Mouse (Mus musculus) heart, embryonic 16.5 days (tissue): ENCODE data around the gene Tnip3. TPM values are rescaled to one million over a fixed set of nuclear protein-coding genes. Genes with fewer than 3 reads are reported as not detected.
A peak's percentile ranks its signal among the peaks of the same experiment; 100 is the strongest.

Experiments
- ATAC-seq: fragments of 200-750 bp; cut with Nextera tagmentation; replicated peaks from 2 replicates; pipeline ENCODE4 v1.8.0; 2017; ENCODE audit warnings: moderate number of reproducible peaks; ENCODE audit not compliant: insufficient read depth, low FRiP score; ENCODE audit errors: extremely low read depth
- H3K27ac ChIP-seq: fragments of 300-500 bp; sonication (generic); 2 replicates; pipeline ENCODE4 v1.5.1; 2014; ENCODE audit warnings: mild to moderate bottlenecking, low read length, control low read depth, moderate library complexity
- H3K27me3 ChIP-seq: fragments of 300-500 bp; sonication (generic); 2 replicates; pipeline ENCODE4 v1.6.1; 2014; ENCODE audit warnings: low read length, mixed read lengths; ENCODE audit not compliant: control insufficient read depth, insufficient read depth
- H3K36me3 ChIP-seq: fragments of 300-500 bp; sonication (generic); 2 replicates; pipeline ENCODE4 v1.6.1; 2014; ENCODE audit not compliant: control insufficient read depth, insufficient read depth
- H3K4me1 ChIP-seq: fragments of 300-500 bp; sonication (generic); 2 replicates; pipeline ENCODE4 v1.6.1; 2014; ENCODE audit warnings: low read length, mixed read lengths; ENCODE audit not compliant: control insufficient read depth, insufficient read depth
- H3K4me2 ChIP-seq: fragments of 300-500 bp; sonication (generic); 2 replicates; pipeline ENCODE4 v1.6.1; 2014; ENCODE audit warnings: low read depth, mild to moderate bottlenecking, control low read depth, low read length
- H3K4me3 ChIP-seq: fragments of 300-500 bp; sonication (generic); 2 replicates; pipeline ENCODE4 v1.5.1; 2014; ENCODE audit warnings: mild to moderate bottlenecking, control low read depth, low read length
- H3K9ac ChIP-seq: fragments of 300-500 bp; sonication (generic); 2 replicates; pipeline ENCODE4 v1.6.1; 2014; ENCODE audit warnings: low read length, control low read depth
- H3K9me3 ChIP-seq: fragments of 300-500 bp; sonication (generic); replicated peaks from 2 replicates; pipeline ENCODE4 v1.6.1; 2016; ENCODE audit warnings: low read length; ENCODE audit not compliant: control insufficient read depth
- WGBS: fragments of 180-500 bp; shearing (Covaris S2); extraction: QIAGEN DNeasy Blood & Tissue Kit; methylation state at CpG from one replicate; pipeline ENCODE4 v1.1.7; 2014; 5-methylcytosine and 5-hydroxymethylcytosine counted together
- polyA plus RNA-seq: library from polyadenylated mRNA; unstranded; fragments of >200 nt; fragmentation: Nextera tagmentation; extraction: Ambion mirVana; gene quantifications from 2 replicates; pipeline ENCODE4 v1.2.1, GENCODE M21; 2015

The Tnip3 gene
- polyA plus RNA-seq, 1 experiment from 2014 or later, result 2.6 TPM

GRCm38 (mm10) chr6:65569741-65570140, 44.6 kb downstream of the Tnip3 start:
- no peak overlapping the region for H3K27ac ChIP-seq
- H3K9me3 ChIP-seq, result no peaks in the 10 kb centered on the region
- H3K4me3 ChIP-seq, result no peak overlapping the region
- no peak overlapping the region for H3K4me2 ChIP-seq
- no peak for ATAC-seq
- peaks cover 8% of the 10 kb centered on the region; the same call in 1 of the 2 replicates for H3K4me1 ChIP-seq
- H3K36me3 ChIP-seq, result no peaks in the 10 kb centered on the region
- no peak overlapping the region for H3K9ac ChIP-seq
- WGBS, result 29% methylated on average over 8 of the region's 8 CpGs
- H3K27me3 ChIP-seq, result no peaks in the 10 kb centered on the region

GRCm38 (mm10) chr6:65578151-65578973, 53.2 kb downstream of the Tnip3 start:
- H3K36me3 ChIP-seq, result no peaks in the 10 kb centered on the region
- peak overlapping the region; percentile 10; the same call in 1 of the 2 replicates for H3K4me2 ChIP-seq
- H3K9ac ChIP-seq, result peak overlapping the region; percentile 43; the same call in 1 of the 2 replicates
- ATAC-seq, result no peak
- H3K4me3 ChIP-seq, result no peak overlapping the region
- H3K9me3 ChIP-seq, result no peaks in the 10 kb centered on the region
- peaks cover 12% of the 10 kb centered on the region for H3K4me1 ChIP-seq
- H3K27ac ChIP-seq, result peak overlapping the region; percentile 88
- no peaks in the 10 kb centered on the region for H3K27me3 ChIP-seq
- WGBS, result 34% methylated on average over 8 of the region's 8 CpGs

DNA sequence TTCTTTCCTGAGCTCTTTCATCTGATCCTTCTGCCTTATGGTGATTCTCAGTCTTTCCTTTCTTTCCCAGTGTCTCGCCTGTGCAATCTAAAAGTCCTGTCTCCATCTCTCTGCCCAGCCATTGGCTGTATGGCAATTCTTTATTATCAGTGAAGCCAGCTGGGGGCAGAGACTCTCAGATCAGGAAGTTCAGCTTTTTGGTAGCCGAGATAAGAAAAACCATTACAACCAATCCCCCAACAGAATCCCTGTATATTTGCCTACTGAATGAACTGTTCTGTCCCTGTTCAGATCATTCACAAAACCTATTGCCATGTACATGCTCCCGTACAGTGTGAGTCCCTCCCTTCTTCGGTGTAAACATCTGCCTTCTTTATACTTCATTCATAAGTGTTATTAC, 57.9 kb downstream of the Tnip3 start:
- Histone ChIP-seq H3K36me3 (no peaks in the 10 kb centered on the region), H3K4me1 (peaks cover 25% of the 10 kb centered on the region), H3K27me3 (no peaks in the 10 kb centered on the region), H3K27ac (no peak overlapping the region), H3K4me2 (no peak overlapping the region), H3K9me3 (no peaks in the 10 kb centered on the region), H3K4me3 (no peak overlapping the region), H3K9ac (no peak overlapping the region)
- ATAC-seq, result no peak
- 73% methylated on average over 4 of the region's 4 CpGs for WGBS

DNA sequence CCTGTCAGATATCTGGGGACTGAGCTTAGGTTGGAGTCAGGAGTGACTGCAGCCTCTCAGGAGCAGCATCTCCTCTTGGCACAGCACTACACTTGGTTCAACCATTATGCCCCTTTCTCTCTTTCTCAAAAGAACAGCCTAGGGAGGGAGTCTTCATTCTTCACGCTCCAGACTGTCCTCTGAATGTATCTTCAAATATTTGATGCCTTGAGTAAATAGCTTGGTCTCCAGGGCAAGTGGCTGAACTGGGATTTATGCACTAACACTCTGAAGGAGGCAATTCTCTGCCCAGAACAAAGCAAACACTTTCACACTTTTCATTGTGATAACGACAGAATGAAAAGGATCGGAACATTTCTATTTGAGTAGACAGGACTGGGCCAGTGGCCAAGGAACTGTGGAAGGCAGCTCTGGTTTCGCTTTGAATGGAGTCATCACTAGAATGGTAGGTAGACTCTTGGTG, 59.8 kb downstream of the Tnip3 start:
- Histone ChIP-seq H3K4me1 (peaks cover 16% of the 10 kb centered on the region), H3K36me3 (no peaks in the 10 kb centered on the region), H3K4me2 (peak overlapping the region; percentile 44), H3K9ac (no peak overlapping the region), H3K9me3 (no peaks in the 10 kb centered on the region), H3K4me3 (no peak overlapping the region), H3K27me3 (no peaks in the 10 kb centered on the region), H3K27ac (peak overlapping the region; percentile 94)
- WGBS, result 9% methylated on average over 4 of the region's 4 CpGs
- peak; percentile 89 for ATAC-seq

- no peak overlapping the region for H3K4me3 ChIP-seq
- no peak for ATAC-seq
- peak overlapping the region; percentile 44 for H3K4me2 ChIP-seq
- H3K9ac ChIP-seq, result no peak overlapping the region
- no peaks in the 10 kb centered on the region for H3K36me3 ChIP-seq
- H3K4me1 ChIP-seq, result peaks cover 16% of the 10 kb centered on the region
- peak overlapping the region; percentile 94 for H3K27ac ChIP-seq
- 40% methylated on average over 3 of the region's 3 CpGs for WGBS
- no peaks in the 10 kb centered on the region for H3K27me3 ChIP-seq
- no peaks in the 10 kb centered on the region for H3K9me3 ChIP-seq
Measured at GRCm38 (mm10) chr6:65585333-65586053, 60.4 kb downstream of the Tnip3 start.

DNA sequence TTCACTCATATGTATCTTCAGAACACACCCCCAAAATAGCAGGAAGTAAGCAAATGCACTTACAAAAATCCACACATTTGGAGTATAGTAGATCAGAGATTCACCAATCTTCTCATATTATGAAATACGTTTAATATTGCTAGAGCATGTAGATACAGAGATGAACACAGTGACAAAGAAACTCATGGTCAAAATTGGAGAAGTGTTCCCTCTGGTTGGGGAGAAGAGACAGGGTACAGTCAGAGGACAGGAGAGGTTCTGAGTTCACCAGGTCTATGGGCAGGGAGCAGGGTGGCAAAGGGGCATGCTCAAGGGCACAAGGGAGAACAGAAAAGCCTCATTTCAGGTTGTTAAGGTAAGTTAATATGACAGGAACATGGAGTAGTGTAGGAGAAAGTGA, 63.7 kb downstream of the Tnip3 start:
- no peak overlapping the region for H3K4me3 ChIP-seq
- WGBS, result 83% methylated on average over 1 of the region's 1 CpGs

DNA sequence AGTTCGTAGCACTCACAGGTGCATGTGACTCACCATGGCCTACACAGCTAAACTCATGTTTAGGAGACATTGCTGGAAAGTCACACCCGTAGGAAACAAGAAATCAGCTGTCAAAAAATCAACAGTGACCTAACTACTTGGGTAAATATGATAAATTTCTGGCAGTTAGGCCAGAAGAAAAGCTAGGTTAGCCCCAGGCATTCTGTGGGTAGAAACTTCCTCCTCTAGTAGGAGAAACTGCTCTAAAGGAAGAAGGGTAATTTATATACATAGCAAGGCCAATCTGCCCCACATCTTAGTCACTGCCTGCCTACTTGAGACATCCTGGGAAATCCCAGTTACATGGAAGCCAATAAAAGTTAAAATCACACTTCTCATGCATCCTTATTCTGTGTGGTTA, 64.9 kb downstream of the Tnip3 start:
- 72% methylated on average over 2 of the region's 2 CpGs for WGBS
- peaks cover 5% of the 10 kb centered on the region for H3K4me1 ChIP-seq
- no peaks in the 10 kb centered on the region for H3K27me3 ChIP-seq
- no peak overlapping the region for H3K9ac ChIP-seq
- H3K4me2 ChIP-seq, result no peak overlapping the region
- no peak overlapping the region for H3K27ac ChIP-seq
- H3K36me3 ChIP-seq, result no peaks in the 10 kb centered on the region
- H3K9me3 ChIP-seq, result no peaks in the 10 kb centered on the region
- H3K4me3 ChIP-seq, result no peak overlapping the region
- no peak for ATAC-seq

More for the DNA sequence above, 63.7 kb downstream of the Tnip3 start:
- Histone ChIP-seq H3K27me3 (no peaks in the 10 kb centered on the region), H3K9ac (no peak overlapping the region), H3K4me1 (peaks cover 16% of the 10 kb centered on the region), H3K27ac (no peak overlapping the region), H3K9me3 (no peaks in the 10 kb centered on the region), H3K36me3 (no peaks in the 10 kb centered on the region), H3K4me2 (no peak overlapping the region)
- ATAC-seq, result no peak

GRCm38 (mm10) chr6:65594171-65594570, 69.1 kb downstream of the Tnip3 start:
- ATAC-seq, result no peak
- no peaks in the 10 kb centered on the region for H3K4me1 ChIP-seq
- H3K4me3 ChIP-seq, result no peak overlapping the region
- H3K9me3 ChIP-seq, result no peaks in the 10 kb centered on the region
- H3K27me3 ChIP-seq, result no peaks in the 10 kb centered on the region
- WGBS, result 65% methylated on average over 3 of the region's 3 CpGs
- H3K27ac ChIP-seq, result no peak overlapping the region
- no peak overlapping the region for H3K9ac ChIP-seq
- H3K4me2 ChIP-seq, result no peak overlapping the region
- H3K36me3 ChIP-seq, result no peaks in the 10 kb centered on the region

- Histone ChIP-seq H3K27ac (no peak overlapping the region), H3K9ac (no peak overlapping the region), H3K4me2 (no peak overlapping the region), H3K27me3 (no peaks in the 10 kb centered on the region), H3K9me3 (no peaks in the 10 kb centered on the region), H3K4me3 (no peak overlapping the region), H3K36me3 (no peaks in the 10 kb centered on the region), H3K4me1 (no peaks in the 10 kb centered on the region)
- no peak for ATAC-seq
- 63% methylated on average over 1 of the region's 1 CpGs for WGBS
Measured at GRCm38 (mm10) chr6:65595371-65595770, 70.3 kb downstream of the Tnip3 start.
